Mouse (Mus musculus) cerebellum, adult 2 months (tissue): ENCODE results near the gene Akap11. TPM values are rescaled to one million over a fixed set of nuclear protein-coding genes. Genes with fewer than 3 reads are reported as not detected.

Source experiments
- DNase-seq, 2 experiments: peaks; one replicate each; pipeline ENCODE4 v3.0.0; 2021
- H3K27ac ChIP-seq: fragments of 200-500 bp; 2 replicates; pipeline ENCODE4 v1.5.1; 2012; ENCODE audit warnings: low read length, control low read depth, inconsistent platforms; ENCODE audit not compliant: insufficient read depth
- H3K27me3 ChIP-seq: fragments of 200-500 bp; 2 replicates; pipeline ENCODE4 v1.6.1; 2012; ENCODE audit warnings: inconsistent platforms, mild to moderate bottlenecking, low read length, moderate library complexity; ENCODE audit not compliant: control insufficient read depth, insufficient read depth
- H3K4me1 ChIP-seq: fragments of 200-500 bp; 2 replicates; pipeline ENCODE4 v1.6.1; 2011; ENCODE audit warnings: low read length; ENCODE audit not compliant: control insufficient read depth, insufficient read depth
- H3K4me3 ChIP-seq: fragments of 200-500 bp; replicated peaks from 2 replicates; pipeline ENCODE3; 2011; ENCODE audit warnings: mild to moderate bottlenecking, low read depth, low read length, control low read depth; ENCODE audit not compliant: insufficient read depth
- CTCF ChIP-seq: fragments of 200-500 bp; IDR thresholded peaks from 2 replicates; pipeline ENCODE4 v1.5.1; 2011; ENCODE audit warnings: low read depth, mild to moderate bottlenecking, control low read depth, low read length, moderate library complexity, borderline replicate concordance; ENCODE audit not compliant: insufficient read depth
- POLR2A ChIP-seq: fragments of 200-500 bp; IDR thresholded peaks from 2 replicates; pipeline ENCODE4 v1.6.1; 2011; ENCODE audit warnings: low read length, control low read depth, borderline replicate concordance; ENCODE audit not compliant: insufficient read depth
- WGBS: fragments of 180-500 bp; shearing (Covaris S2); methylation state at CpG from one replicate; pipeline ENCODE4 v1.1.7; 2018; 5-methylcytosine and 5-hydroxymethylcytosine counted together
- polyA plus RNA-seq: library from polyadenylated mRNA; depleted of rRNA; stranded (reverse); fragments of >200 nt; gene quantifications from 2 replicates; pipeline ENCODE4 v1.2.3, GENCODE M21; 2012

The Akap11 gene
- polyA plus RNA-seq, 1 experiment: 51.0 TPM

DNA sequence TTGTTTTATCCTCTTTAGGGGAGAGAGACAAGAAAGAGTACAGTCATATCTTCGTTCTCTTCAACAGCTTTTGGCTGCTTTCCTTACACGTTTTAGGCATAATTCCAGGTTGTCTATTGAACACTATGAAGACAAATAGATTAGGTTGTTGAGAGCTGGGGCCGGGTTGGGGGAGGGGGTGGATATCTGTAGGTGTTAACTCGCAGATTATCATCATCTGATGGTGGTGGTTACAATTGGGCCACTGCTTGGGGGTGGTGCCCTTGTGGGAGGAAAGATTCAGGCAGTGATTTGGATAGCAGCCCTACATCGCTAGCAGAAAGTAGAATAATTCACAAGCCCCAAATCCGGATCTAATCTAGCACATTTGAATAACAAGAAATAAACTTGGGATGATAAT, 943 bp upstream of the Akap11 start:
- 27% methylated on average over 6 of the region's 6 CpGs for WGBS
- TF ChIP-seq POLR2A (no peak), CTCF (no peak)

DNA sequence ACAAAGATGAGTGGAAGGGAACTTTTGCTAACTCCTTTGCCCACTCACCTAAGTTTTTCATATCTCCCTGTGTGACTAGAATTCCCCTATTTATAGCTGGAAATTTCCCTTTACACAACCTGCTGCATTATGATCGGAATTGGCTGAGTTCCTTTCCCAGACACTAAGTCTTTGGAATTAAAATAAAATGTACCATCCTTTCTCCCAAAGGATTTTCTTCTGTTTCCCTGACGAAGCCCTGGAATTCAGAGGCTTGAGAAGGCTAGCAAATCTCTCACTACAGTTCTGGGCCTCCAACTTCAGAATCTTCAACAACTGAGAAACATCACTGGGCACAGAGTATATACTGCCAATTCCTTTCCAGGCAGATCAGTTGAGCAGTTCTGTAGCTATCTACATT, 1.2 kb downstream of the Akap11 start:
- WGBS: 23% methylated on average over 2 of the region's 2 CpGs
- H3K27ac ChIP-seq: no peak overlapping the region

More for the DNA sequence above, 943 bp upstream of the Akap11 start:
- peak overlapping the region; percentile 88; the same call in 1 of the 2 replicates for H3K27ac ChIP-seq
- H3K4me3 ChIP-seq: peak overlapping the region; percentile 94
- DNase-seq: peak; percentile 29 to 45
- H3K27me3 ChIP-seq: no peaks in the 10 kb centered on the region
- peaks cover 11% of the 10 kb centered on the region; the same call in 1 of the 2 replicates for H3K4me1 ChIP-seq

DNA sequence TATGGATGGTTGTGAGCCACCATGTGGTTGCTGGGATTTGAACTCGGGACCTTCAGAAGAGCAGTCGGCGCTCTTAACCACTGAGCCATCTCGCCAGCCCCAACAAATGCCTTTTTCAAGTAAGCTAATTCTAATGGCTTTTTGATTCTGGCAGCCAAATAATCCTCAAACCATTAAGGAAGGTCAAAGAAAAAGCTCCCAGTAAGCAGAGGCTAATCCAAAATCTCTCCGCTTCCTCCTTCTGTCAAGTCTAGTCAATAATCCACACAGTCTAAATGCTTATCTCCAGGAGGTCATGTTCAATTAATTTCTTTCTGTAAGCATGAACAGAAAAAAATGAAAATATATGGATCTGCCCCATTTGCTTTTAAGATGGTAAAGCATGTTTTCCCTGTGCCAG, 2.0 kb downstream of the Akap11 start:
- no peak for TF ChIP-seq POLR2A
- TF ChIP-seq CTCF: no peak
- WGBS: 85% methylated on average over 5 of the region's 5 CpGs
- no peak for DNase-seq
- Histone ChIP-seq H3K4me1 (peaks cover 17% of the 10 kb centered on the region), H3K4me3 (no peak overlapping the region), H3K27me3 (no peaks in the 10 kb centered on the region), H3K27ac (no peak overlapping the region)

More for the DNA sequence above, 1.2 kb downstream of the Akap11 start:
- H3K4me3 ChIP-seq: peak overlapping the region; percentile 51
- H3K27me3 ChIP-seq: no peaks in the 10 kb centered on the region
- no peak for DNase-seq
- peaks cover 10% of the 10 kb centered on the region for H3K4me1 ChIP-seq
- no peak for TF ChIP-seq CTCF
- TF ChIP-seq POLR2A: no peak

DNA sequence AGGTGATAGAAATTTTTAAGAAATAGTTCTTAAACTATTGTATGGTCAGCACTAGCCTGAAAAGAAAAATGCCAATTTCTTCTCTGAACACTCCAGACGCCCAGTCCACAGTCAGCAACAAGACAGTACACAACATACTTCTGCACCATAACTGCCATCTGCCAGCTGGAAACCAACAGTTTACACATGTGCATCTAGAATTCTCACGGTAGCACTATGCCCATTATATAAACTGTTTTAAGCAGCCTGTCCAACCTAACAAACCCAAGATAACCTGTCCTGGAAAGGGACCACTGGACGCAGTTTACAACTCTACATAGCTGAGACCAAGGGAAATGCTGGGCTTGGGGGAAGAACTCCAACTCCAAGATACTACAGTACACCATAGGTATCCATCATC, 2.9 kb downstream of the Akap11 start:
- H3K4me3 ChIP-seq: no peak overlapping the region
- no peak for DNase-seq

DNA sequence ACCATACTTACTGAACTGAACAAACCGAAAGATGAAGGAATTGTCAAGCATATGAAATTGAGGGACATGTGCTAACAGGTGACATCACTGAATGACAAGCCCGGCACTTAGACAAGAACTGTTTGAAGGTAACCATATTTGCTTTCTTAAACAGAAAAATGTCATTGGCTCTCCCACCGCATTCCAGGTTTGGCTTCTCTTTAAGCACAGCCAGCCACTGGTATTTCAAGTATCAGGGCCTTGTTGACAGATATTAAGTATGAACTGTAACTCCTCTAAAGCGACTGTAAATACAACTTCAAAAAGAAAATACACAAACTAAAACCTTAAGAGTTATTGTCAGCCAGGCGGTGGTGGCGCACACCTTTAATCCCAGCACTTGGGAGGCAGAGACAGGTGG, 4.3 kb downstream of the Akap11 start:
- no peak for TF ChIP-seq CTCF
- TF ChIP-seq POLR2A: no peak
- WGBS: 86% methylated on average over 6 of the region's 6 CpGs
- Histone ChIP-seq H3K27me3 (no peaks in the 10 kb centered on the region), H3K4me3 (no peak overlapping the region), H3K27ac (no peak overlapping the region), H3K4me1 (peaks cover 14% of the 10 kb centered on the region)
- no peak for DNase-seq

More for the DNA sequence above, 2.9 kb downstream of the Akap11 start:
- H3K27me3 ChIP-seq: no peaks in the 10 kb centered on the region
- 54% methylated on average over 3 of the region's 3 CpGs for WGBS
- TF ChIP-seq POLR2A (no peak), CTCF (no peak)
- no peak overlapping the region for H3K27ac ChIP-seq
- H3K4me1 ChIP-seq: peaks cover 18% of the 10 kb centered on the region

DNA sequence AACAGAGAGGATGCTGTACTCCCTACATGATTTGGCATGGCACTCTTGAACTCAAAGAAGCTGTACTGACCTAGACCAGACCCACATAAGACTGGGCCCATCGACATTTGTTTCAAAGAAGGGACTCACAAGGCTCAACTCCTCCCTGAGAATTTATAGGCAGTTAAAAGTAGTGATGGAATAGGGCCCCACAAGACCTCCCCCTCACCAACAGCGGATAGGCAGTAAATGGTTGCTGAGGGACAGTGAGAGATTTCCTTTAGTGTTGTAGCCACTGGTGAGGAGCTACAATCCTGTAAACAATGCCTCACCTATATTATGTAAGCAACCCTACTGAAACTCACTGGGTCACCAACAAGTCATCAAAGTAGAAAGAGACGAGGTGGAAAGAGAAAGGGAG, 6.4 kb downstream of the Akap11 start:
- Histone ChIP-seq H3K27ac (no peak overlapping the region), H3K4me1 (peaks cover 20% of the 10 kb centered on the region), H3K4me3 (no peak overlapping the region), H3K27me3 (no peaks in the 10 kb centered on the region)
- WGBS: 73% methylated on average over 3 of the region's 3 CpGs
- TF ChIP-seq POLR2A: no peak
- TF ChIP-seq CTCF: no peak
- no peak for DNase-seq

DNA sequence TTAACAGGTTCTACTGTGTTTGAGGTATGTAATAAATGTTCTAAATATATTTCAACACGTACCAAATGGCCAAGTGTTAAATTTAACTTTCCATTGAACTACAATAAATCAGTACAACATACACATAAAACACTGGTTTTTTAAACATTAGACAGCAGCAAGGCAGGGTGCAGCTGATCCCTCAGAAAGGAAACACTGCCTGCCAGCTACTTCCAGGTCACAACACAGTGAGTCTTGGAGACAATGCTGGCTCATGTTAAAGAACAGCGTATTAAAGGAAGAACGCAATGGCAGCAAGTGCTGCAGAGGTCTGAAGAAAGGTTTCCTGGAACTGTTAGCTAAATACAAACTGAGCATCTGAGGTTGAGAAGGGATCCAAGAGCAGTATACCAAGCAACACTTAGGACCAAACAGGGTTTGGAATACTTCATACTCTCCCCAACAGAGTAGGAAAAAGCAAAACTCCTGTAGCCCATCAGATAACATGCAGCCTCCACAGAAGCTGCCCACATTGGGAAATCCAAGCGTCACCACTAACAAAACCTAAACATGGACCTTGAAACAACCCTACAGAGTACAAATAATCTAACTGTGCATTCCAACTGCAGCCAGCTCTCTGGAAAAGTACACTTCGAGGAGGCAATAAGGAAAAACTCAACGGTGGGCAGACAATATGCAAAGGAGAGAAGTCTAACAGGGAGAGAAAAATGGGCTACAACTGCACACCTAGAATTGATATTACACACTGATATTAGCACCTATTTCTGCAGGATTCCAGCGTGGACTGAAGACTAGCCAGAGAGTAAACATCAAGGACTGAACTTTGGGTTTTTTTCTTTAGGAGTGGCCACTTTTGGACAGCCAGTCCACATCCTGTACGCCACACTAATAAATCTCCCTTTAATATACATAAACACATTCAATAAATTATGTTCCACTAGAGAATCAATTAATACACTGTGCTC, 7.9 kb downstream of the Akap11 start:
- no peak for DNase-seq
- Histone ChIP-seq H3K27me3 (no peaks in the 10 kb centered on the region), H3K4me3 (no peak overlapping the region), H3K27ac (no peak overlapping the region), H3K4me1 (peaks cover 17% of the 10 kb centered on the region)
- 57% methylated on average over 8 of the region's 8 CpGs for WGBS
- TF ChIP-seq POLR2A: no peak
- no peak for TF ChIP-seq CTCF

DNA sequence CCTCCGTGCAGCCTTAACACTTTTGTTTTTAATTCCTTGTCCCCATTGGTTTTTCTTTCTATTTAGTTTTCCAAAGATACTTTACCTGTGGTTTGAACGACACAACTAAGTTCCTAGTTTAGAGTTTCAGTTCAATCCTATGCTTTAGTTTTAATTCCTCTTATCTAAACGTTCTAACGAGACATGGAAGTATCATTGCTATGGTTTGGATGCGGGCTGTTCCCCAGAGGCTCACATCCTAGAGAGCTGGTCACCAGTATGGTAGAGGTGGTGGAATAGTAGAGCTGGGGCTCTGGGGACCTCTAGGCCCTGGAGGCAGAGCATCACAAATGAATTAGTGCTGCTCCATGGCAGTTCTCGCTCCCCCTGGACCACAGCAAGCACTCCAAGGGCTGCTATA, 9.7 kb downstream of the Akap11 start:
- 80% methylated on average over 6 of the region's 6 CpGs for WGBS
- no peak for TF ChIP-seq POLR2A
- no peak for TF ChIP-seq CTCF
- no peaks in the 10 kb centered on the region for H3K27me3 ChIP-seq
- no peak overlapping the region for H3K27ac ChIP-seq
- H3K4me1 ChIP-seq: peaks cover 17% of the 10 kb centered on the region
- no peak overlapping the region for H3K4me3 ChIP-seq
- no peak for DNase-seq
